Mouse (Mus musculus) midbrain, embryonic 16.5 days (tissue): ENCODE data around the gene Gm13697. TPM values are rescaled to one million over a fixed set of nuclear protein-coding genes. Genes with fewer than 3 reads are reported as not detected.

Experiments
- ATAC-seq: fragments of 200-750 bp; cut with Nextera tagmentation; 2 replicates; pipeline ENCODE4 v1.8.0; 2017; ENCODE audit warnings: moderate TSS enrichment
- H3K27ac ChIP-seq: fragments of 300-500 bp; sonication (generic); 2 replicates; pipeline ENCODE4 v1.5.1; 2014; ENCODE audit warnings: mild to moderate bottlenecking, low read length, mixed read lengths
- H3K27me3 ChIP-seq: fragments of 300-500 bp; sonication (generic); 2 replicates; pipeline ENCODE4 v1.6.1; 2014; ENCODE audit warnings: low read depth, low read length, mixed read lengths; ENCODE audit not compliant: control insufficient read depth, insufficient read depth
- H3K36me3 ChIP-seq: fragments of 300-500 bp; sonication (generic); 2 replicates; pipeline ENCODE4 v1.6.1; 2014; ENCODE audit warnings: mild to moderate bottlenecking, low read length, moderate library complexity, mixed read lengths; ENCODE audit not compliant: control insufficient read depth, insufficient read depth
- H3K4me1 ChIP-seq: fragments of 300-500 bp; sonication (generic); 2 replicates; pipeline ENCODE4 v1.6.1; 2014; ENCODE audit warnings: mild to moderate bottlenecking, low read length, mixed read lengths; ENCODE audit not compliant: control insufficient read depth, insufficient read depth
- H3K4me2 ChIP-seq: fragments of 300-500 bp; sonication (generic); 2 replicates; pipeline ENCODE4 v1.6.1; 2014; ENCODE audit warnings: mild to moderate bottlenecking, low read length, mixed read lengths
- H3K4me3 ChIP-seq: fragments of 300-500 bp; sonication (generic); 2 replicates; pipeline ENCODE4 v1.5.1; 2014; ENCODE audit warnings: low read depth, mild to moderate bottlenecking, low read length, moderate library complexity, mixed read lengths
- H3K9ac ChIP-seq: fragments of 300-500 bp; sonication (generic); 2 replicates; pipeline ENCODE4 v1.6.1; 2014; ENCODE audit warnings: low read depth, low read length, mixed read lengths
- H3K9me3 ChIP-seq: fragments of 300-500 bp; sonication (generic); replicated peaks from 2 replicates; pipeline ENCODE4 v1.6.1; 2014; ENCODE audit warnings: mild to moderate bottlenecking, low read length, mixed read lengths; ENCODE audit not compliant: control insufficient read depth, poor library complexity, severe bottlenecking
- WGBS: fragments of 180-500 bp; shearing (Covaris S2); extraction: QIAGEN DNeasy Blood & Tissue Kit; methylation state at CpG from one replicate; pipeline ENCODE4 v1.1.7; 2014; 5-methylcytosine and 5-hydroxymethylcytosine counted together
- polyA plus RNA-seq: library from polyadenylated mRNA; unstranded; fragments of >200 nt; fragmentation: Nextera tagmentation; extraction: Ambion mirVana; gene quantifications from 2 replicates; pipeline ENCODE4 v1.2.1, GENCODE M21; 2015

Gene Gm13697
- polyA plus RNA-seq, 1 experiment from 2014 or later: not detected

- H3K27ac ChIP-seq: no peak overlapping the region
- H3K4me2 ChIP-seq: no peak overlapping the region
- 75% methylated on average over 2 of the region's 2 CpGs for WGBS
- no peaks in the 10 kb centered on the region for H3K27me3 ChIP-seq
- no peak for ATAC-seq
- H3K4me1 ChIP-seq: no peaks in the 10 kb centered on the region
- no peak overlapping the region for H3K4me3 ChIP-seq
- no peaks in the 10 kb centered on the region for H3K9me3 ChIP-seq
- no peaks in the 10 kb centered on the region for H3K36me3 ChIP-seq
- H3K9ac ChIP-seq: no peak overlapping the region
These were observed 37.4 kb downstream of the Gm13697 start for GRCm38 (mm10) chr2:84021930-84022329.

GRCm38 (mm10) chr2:84022905-84023304 is 38.4 kb downstream of the Gm13697 start:
- no peaks in the 10 kb centered on the region for H3K36me3 ChIP-seq
- H3K9ac ChIP-seq: no peak overlapping the region
- ATAC-seq: no peak
- no peak overlapping the region for H3K4me3 ChIP-seq
- no peaks in the 10 kb centered on the region for H3K9me3 ChIP-seq
- no peaks in the 10 kb centered on the region for H3K4me1 ChIP-seq
- no peak overlapping the region for H3K4me2 ChIP-seq
- no peak overlapping the region for H3K27ac ChIP-seq
- WGBS: 97% methylated on average over 2 of the region's 2 CpGs
- H3K27me3 ChIP-seq: no peaks in the 10 kb centered on the region

- Histone ChIP-seq H3K27me3 (no peaks in the 10 kb centered on the region), H3K4me2 (no peak overlapping the region), H3K9me3 (no peaks in the 10 kb centered on the region), H3K9ac (no peak overlapping the region), H3K27ac (no peak overlapping the region), H3K36me3 (no peaks in the 10 kb centered on the region), H3K4me1 (no peaks in the 10 kb centered on the region), H3K4me3 (no peak overlapping the region)
- WGBS: 84% methylated on average over 2 of the region's 2 CpGs
- no peak for ATAC-seq
These were observed 38.8 kb downstream of the Gm13697 start for GRCm38 (mm10) chr2:84023319-84023718.

- no peaks in the 10 kb centered on the region for H3K36me3 ChIP-seq
- H3K9me3 ChIP-seq: no peaks in the 10 kb centered on the region
- ATAC-seq: no peak
- no peaks in the 10 kb centered on the region for H3K27me3 ChIP-seq
- H3K27ac ChIP-seq: no peak overlapping the region
- no peak overlapping the region for H3K4me2 ChIP-seq
- H3K4me3 ChIP-seq: no peak overlapping the region
- no peak overlapping the region for H3K9ac ChIP-seq
- H3K4me1 ChIP-seq: no peaks in the 10 kb centered on the region
- 20% methylated on average over 4 of the region's 4 CpGs for WGBS
These were observed 40.7 kb downstream of the Gm13697 start for GRCm38 (mm10) chr2:84025217-84025616.

- Histone ChIP-seq H3K36me3 (no peaks in the 10 kb centered on the region), H3K4me2 (no peak overlapping the region), H3K4me3 (no peak overlapping the region), H3K27me3 (no peaks in the 10 kb centered on the region), H3K4me1 (no peaks in the 10 kb centered on the region), H3K9me3 (no peaks in the 10 kb centered on the region), H3K27ac (no peak overlapping the region), H3K9ac (no peak overlapping the region)
- ATAC-seq: no peak
- WGBS: 88% methylated on average over 2 of the region's 2 CpGs
These were observed 48.0 kb downstream of the Gm13697 start for GRCm38 (mm10) chr2:84032505-84032904.

- Histone ChIP-seq H3K4me1 (no peaks in the 10 kb centered on the region), H3K9me3 (no peaks in the 10 kb centered on the region), H3K36me3 (no peaks in the 10 kb centered on the region), H3K9ac (no peak overlapping the region), H3K4me3 (no peak overlapping the region), H3K27me3 (no peaks in the 10 kb centered on the region), H3K4me2 (no peak overlapping the region), H3K27ac (no peak overlapping the region)
- no peak for ATAC-seq
- 94% methylated on average over 4 of the region's 4 CpGs for WGBS
These were observed 51.5 kb downstream of the Gm13697 start for GRCm38 (mm10) chr2:84035997-84036396.

Other genes starting within 250 kb of the Gm13697 start
- 87.2 and 94.6 TPM in 2 replicates for gene Fam171b, start 172.1 kb upstream of the Gm13697 start, polyA plus RNA-seq
- gene Zswim2, start 43.5 kb upstream of the Gm13697 start, polyA plus RNA-seq: not detected in 2 replicates
- not detected in 2 replicates for gene Gm13698, start 29.1 kb upstream of the Gm13697 start, polyA plus RNA-seq
- gene Gm13693, start 23.2 kb upstream of the Gm13697 start, polyA plus RNA-seq: not detected in 2 replicates
- not detected in 2 replicates for gene Gm13695, start 17.4 kb upstream of the Gm13697 start, polyA plus RNA-seq
- not detected in 2 replicates for gene Gm13696, start 11.6 kb upstream of the Gm13697 start, polyA plus RNA-seq
- gene Gm13694, start 5.8 kb upstream of the Gm13697 start, polyA plus RNA-seq: not detected in 2 replicates
- not detected in 2 replicates for gene Gm13691, start 5.8 kb downstream of the Gm13697 start, polyA plus RNA-seq